Mouse (Mus musculus) C2C12 (cell line): ENCODE data around the gene Fahd2a.

Source experiments
- CEBPB ChIP-seq: IDR thresholded peaks from one replicate; pipeline ENCODE4 v1.6.1; 2011; ENCODE audit warnings: low read depth, mild to moderate bottlenecking, control low read depth, moderate library complexity
- CTCF ChIP-seq: IDR thresholded peaks from one replicate; pipeline ENCODE4 v1.5.1; 2011; ENCODE audit not compliant: control insufficient read depth, insufficient read depth, insufficient read length
- MAX ChIP-seq: IDR thresholded peaks from one replicate; pipeline ENCODE4 v1.6.1; 2011; ENCODE audit warnings: mild to moderate bottlenecking, control low read depth
- MYOD1 ChIP-seq: IDR thresholded peaks from one replicate; pipeline ENCODE4 v1.6.1; 2011; ENCODE audit warnings: low read depth; ENCODE audit not compliant: control insufficient read depth, insufficient read length
- MYOG ChIP-seq: IDR thresholded peaks from one replicate; pipeline ENCODE4 v1.6.1; 2011; ENCODE audit not compliant: control insufficient read depth, insufficient read length; ENCODE audit errors: extremely low read depth
- USF1 ChIP-seq: IDR thresholded peaks from one replicate; pipeline ENCODE4 v1.6.1; 2011; ENCODE audit warnings: low read depth, mild to moderate bottlenecking, control low read depth, moderate library complexity

GRCm38 (mm10) chr2:127470183-127470582 is 25.8 kb upstream of the Fahd2a start:
- TF ChIP-seq CTCF (no peak), MYOG (no peak), MYOD1 (no peak), MAX (no peak), CEBPB (no peak), USF1 (no peak)
